Mouse (Mus musculus) kidney, embryonic 14.5 days (tissue): ENCODE results near the gene Tcf7l2. TPM values are rescaled to one million over a fixed set of nuclear protein-coding genes. Genes with fewer than 3 reads are reported as not detected.

ENCODE experiments used
- ATAC-seq: fragments of 200-750 bp; cut with Nextera tagmentation; 2 replicates; pipeline ENCODE4 v1.8.0; 2017; ENCODE audit warnings: moderate number of reproducible peaks, mild to moderate bottlenecking, moderate TSS enrichment, moderate library complexity; ENCODE audit not compliant: low FRiP score, low TSS enrichment
- H3K27ac ChIP-seq: fragments of 300-500 bp; sonication (generic); 2 replicates; pipeline ENCODE4 v1.5.1; 2014; ENCODE audit warnings: low read depth, mild to moderate bottlenecking, low read length, moderate library complexity, mixed read lengths
- H3K27me3 ChIP-seq: fragments of 300-500 bp; sonication (generic); 2 replicates; pipeline ENCODE4 v1.6.1; 2014; ENCODE audit warnings: mild to moderate bottlenecking, low read length; ENCODE audit not compliant: control insufficient read depth, insufficient read depth
- H3K36me3 ChIP-seq: fragments of 300-500 bp; sonication (generic); 2 replicates; pipeline ENCODE4 v1.6.1; 2014; ENCODE audit warnings: low read length, mixed read lengths; ENCODE audit not compliant: control insufficient read depth, insufficient read depth
- H3K4me1 ChIP-seq: fragments of 300-500 bp; sonication (generic); 2 replicates; pipeline ENCODE4 v1.6.1; 2014; ENCODE audit warnings: low read length, mixed read lengths; ENCODE audit not compliant: control insufficient read depth, insufficient read depth
- H3K4me2 ChIP-seq: fragments of 300-500 bp; sonication (generic); replicated peaks from 2 replicates; pipeline ENCODE4 v1.6.1; 2014; ENCODE audit warnings: low read depth, mild to moderate bottlenecking, low read length
- H3K4me3 ChIP-seq: fragments of 300-500 bp; sonication (generic); 2 replicates; pipeline ENCODE4 v1.5.1; 2014; ENCODE audit warnings: mild to moderate bottlenecking, low read length
- H3K9ac ChIP-seq: fragments of 300-500 bp; sonication (generic); 2 replicates; pipeline ENCODE4 v1.6.1; 2014; ENCODE audit warnings: low read depth, mild to moderate bottlenecking, low read length, moderate library complexity
- H3K9me3 ChIP-seq: fragments of 300-500 bp; sonication (generic); 2 replicates; pipeline ENCODE4 v1.6.1; 2016; ENCODE audit warnings: low read length; ENCODE audit not compliant: control insufficient read depth
- WGBS: fragments of 180-500 bp; shearing (Covaris S2); extraction: QIAGEN DNeasy Blood & Tissue Kit; methylation state at CpG from one replicate; pipeline ENCODE4 v1.1.7; 2014; 5-methylcytosine and 5-hydroxymethylcytosine counted together
- polyA plus RNA-seq: library from polyadenylated mRNA; unstranded; fragments of >200 nt; fragmentation: Nextera tagmentation; extraction: Ambion mirVana; gene quantifications from 2 replicates; pipeline ENCODE4 v1.2.1, GENCODE M21; 2014

The Tcf7l2 gene
- polyA plus RNA-seq, 1 experiment from 2014 or later, result 80.8 TPM

GRCm38 (mm10) chr19:55797834-55798233 lies 56.2 kb downstream of the Tcf7l2 start:
- Histone ChIP-seq H3K4me3 (no peak overlapping the region), H3K4me2 (no peak overlapping the region), H3K27me3 (no peaks in the 10 kb centered on the region), H3K27ac (no peak overlapping the region), H3K36me3 (no peaks in the 10 kb centered on the region), H3K9me3 (no peaks in the 10 kb centered on the region), H3K4me1 (peaks cover 13% of the 10 kb centered on the region; the same call in 1 of the 2 replicates), H3K9ac (no peak overlapping the region)
- no peak for ATAC-seq
- WGBS, result 54% methylated on average over 3 of the region's 3 CpGs

GRCm38 (mm10) chr19:55799411-55799810 lies 57.8 kb downstream of the Tcf7l2 start:
- Histone ChIP-seq H3K9me3 (no peaks in the 10 kb centered on the region), H3K27me3 (no peaks in the 10 kb centered on the region), H3K36me3 (no peaks in the 10 kb centered on the region), H3K4me2 (no peak overlapping the region), H3K4me1 (peaks cover 13% of the 10 kb centered on the region; the same call in 1 of the 2 replicates), H3K27ac (no peak overlapping the region), H3K4me3 (no peak overlapping the region), H3K9ac (no peak overlapping the region)
- no peak for ATAC-seq

- H3K4me1 ChIP-seq, result peaks cover 13% of the 10 kb centered on the region; the same call in 1 of the 2 replicates
- no peak overlapping the region for H3K4me2 ChIP-seq
- no peak for ATAC-seq
- H3K9me3 ChIP-seq, result no peaks in the 10 kb centered on the region
- no peak overlapping the region for H3K9ac ChIP-seq
- H3K27ac ChIP-seq, result no peak overlapping the region
- H3K4me3 ChIP-seq, result no peak overlapping the region
- 97% methylated on average over 4 of the region's 4 CpGs for WGBS
- no peaks in the 10 kb centered on the region for H3K27me3 ChIP-seq
- H3K36me3 ChIP-seq, result no peaks in the 10 kb centered on the region
These were observed 58.4 kb downstream of the Tcf7l2 start for GRCm38 (mm10) chr19:55800059-55800458.

GRCm38 (mm10) chr19:55803121-55803520 lies 61.5 kb downstream of the Tcf7l2 start:
- H3K4me1 ChIP-seq, result peaks cover 20% of the 10 kb centered on the region

GRCm38 (mm10) chr19:55803797-55804196 lies 62.2 kb downstream of the Tcf7l2 start:
- Histone ChIP-seq H3K27ac (no peak overlapping the region), H3K4me1 (peaks cover 24% of the 10 kb centered on the region), H3K4me2 (no peak overlapping the region), H3K9ac (no peak overlapping the region), H3K27me3 (no peaks in the 10 kb centered on the region), H3K36me3 (no peaks in the 10 kb centered on the region), H3K9me3 (no peaks in the 10 kb centered on the region), H3K4me3 (no peak overlapping the region)
- ATAC-seq, result no peak
- WGBS, result 81% methylated on average over 12 of the region's 12 CpGs

More at GRCm38 (mm10) chr19:55803121-55803520, 61.5 kb downstream of the Tcf7l2 start:
- H3K36me3 ChIP-seq, result no peaks in the 10 kb centered on the region
- WGBS, result 53% methylated on average over 1 of the region's 1 CpGs
- H3K4me3 ChIP-seq, result no peak overlapping the region
- H3K4me2 ChIP-seq, result no peak overlapping the region
- no peaks in the 10 kb centered on the region for H3K27me3 ChIP-seq
- no peaks in the 10 kb centered on the region for H3K9me3 ChIP-seq
- no peak overlapping the region for H3K27ac ChIP-seq
- H3K9ac ChIP-seq, result no peak overlapping the region
- no peak for ATAC-seq

GRCm38 (mm10) chr19:55804795-55805194 lies 63.2 kb downstream of the Tcf7l2 start:
- H3K9me3 ChIP-seq, result no peaks in the 10 kb centered on the region
- H3K4me2 ChIP-seq, result no peak overlapping the region
- no peaks in the 10 kb centered on the region for H3K36me3 ChIP-seq
- no peak overlapping the region for H3K4me3 ChIP-seq
- H3K27me3 ChIP-seq, result no peaks in the 10 kb centered on the region
- H3K27ac ChIP-seq, result no peak overlapping the region
- no peak overlapping the region for H3K9ac ChIP-seq
- peaks cover 24% of the 10 kb centered on the region for H3K4me1 ChIP-seq
- 87% methylated on average over 7 of the region's 7 CpGs for WGBS
- no peak for ATAC-seq

- WGBS, result 35% methylated on average over 12 of the region's 12 CpGs
- H3K4me1 ChIP-seq, result peaks cover 24% of the 10 kb centered on the region
- ATAC-seq, result 0 out of 2 replicates have a peak, but pooled peaks have one; percentile 25
- H3K9ac ChIP-seq, result 0 out of 2 replicates have a peak overlapping the region, but pooled peaks have one; percentile 5
- peak overlapping the region; percentile 34 for H3K27ac ChIP-seq
- no peaks in the 10 kb centered on the region for H3K9me3 ChIP-seq
- H3K27me3 ChIP-seq, result no peaks in the 10 kb centered on the region
- H3K4me2 ChIP-seq, result 0 out of 2 replicates have a peak overlapping the region, but pooled peaks have one; percentile 1
- H3K4me3 ChIP-seq, result no peak overlapping the region
- H3K36me3 ChIP-seq, result no peaks in the 10 kb centered on the region
These were observed 65.0 kb downstream of the Tcf7l2 start for GRCm38 (mm10) chr19:55806434-55807193.

- Histone ChIP-seq H3K9ac (0 out of 2 replicates have a peak overlapping the region, but pooled peaks have one; percentile 5), H3K27me3 (peaks cover 2% of the 10 kb centered on the region; the same call in 1 of the 2 replicates), H3K27ac (peak overlapping the region; percentile 34; the same call in 1 of the 2 replicates), H3K9me3 (no peaks in the 10 kb centered on the region), H3K36me3 (no peaks in the 10 kb centered on the region), H3K4me1 (peaks cover 24% of the 10 kb centered on the region), H3K4me3 (no peak overlapping the region), H3K4me2 (peak overlapping the region; percentile 1; the same call in 1 of the 2 replicates)
- WGBS, result 9% methylated on average over 20 of the region's 20 CpGs
- ATAC-seq, result peak; percentile 81
These were observed 65.8 kb downstream of the Tcf7l2 start for GRCm38 (mm10) chr19:55807194-55808053.
